8 mouse cellular contexts compared by ENCODE assay signal in genomic region chr14:57057563-57058321, GRCm38 (mm10). TPM values are rescaled to one million over a fixed set of nuclear protein-coding genes. Genes with fewer than 3 reads are reported as not detected.
DNase-seq lines count a peak whose midpoint lies in the region; ATAC-seq and TF ChIP-seq lines count a peak whose summit lies in the region.

TSS of gene Gja3 (minus strand) at chr14:57058100.

- TF ChIP-seq CTCF in heart, adult 2 months (IDR thresholded peaks at IDR 0.05): no peak
- TF ChIP-seq CTCF in kidney, postnatal 0 days (IDR thresholded peaks at IDR 0.05; ENCODE audit: low read depth): no peak

- TF ChIP-seq POLR2A in heart, adult 2 months (IDR thresholded peaks at IDR 0.05; ENCODE audit: insufficient read depth, low read depth, low read length): no peak

- intact Hi-C loops in heart, adult 2 months (cut with DNase I): loop anchor here (1.0 to 2.0 kb wide), 2 partner anchors 29 to 93 kb away; no protein-coding TSS in a partner anchor

- H3K36me3 ChIP-seq in kidney, embryonic 14.5 days (ENCODE audit: control insufficient read depth, insufficient read depth, low read length): no peaks in the 10 kb centered on the region
- no peaks in the 10 kb centered on the region for H3K36me3 ChIP-seq in heart, adult 2 months (ENCODE audit: control insufficient read depth, insufficient read depth, low read length)
- no peaks in the 10 kb centered on the region for H3K36me3 ChIP-seq in kidney, postnatal 0 days (ENCODE audit: insufficient read depth, low read length)
- no peaks in the 10 kb centered on the region for H3K36me3 ChIP-seq in midbrain, embryonic 10.5 days
- no peaks in the 10 kb centered on the region for H3K36me3 ChIP-seq in stomach, embryonic 16.5 days (ENCODE audit: control insufficient read depth, insufficient read depth, low read length)

- peak within 1 kb of the TSS; percentile 19 for H3K9ac ChIP-seq in kidney, embryonic 14.5 days (ENCODE audit: low read depth, low read length)
- H3K9ac ChIP-seq in heart, adult 2 months (ENCODE audit: low read depth, low read length): peak within 1 kb of the TSS; percentile 57
- peak within 1 kb of the TSS; percentile 42; the same call in 1 of the 2 replicates for H3K9ac ChIP-seq in kidney, postnatal 0 days (ENCODE audit: low read depth, low read length)
- peak within 1 kb of the TSS; percentile 38 for H3K9ac ChIP-seq in stomach, embryonic 16.5 days (ENCODE audit: low read length)

- H3K4me1 ChIP-seq in kidney, embryonic 14.5 days (ENCODE audit: control insufficient read depth, insufficient read depth, low read length): peaks cover 7% of the 10 kb centered on the region; the same call in 1 of the 2 replicates
- H3K4me1 ChIP-seq in brown adipose tissue, adult 24 weeks (ENCODE audit: control insufficient read depth, insufficient read depth, insufficient read length, low read length): no peaks in the 10 kb centered on the region
- H3K4me1 ChIP-seq in heart, adult 2 months (ENCODE audit: control insufficient read depth, insufficient read depth, low read length): no peaks in the 10 kb centered on the region
- peaks cover 5% of the 10 kb centered on the region for H3K4me1 ChIP-seq in kidney, postnatal 0 days (replicated peaks; ENCODE audit: insufficient read depth, low read length)
- H3K4me1 ChIP-seq in midbrain, embryonic 10.5 days: peaks cover 13% of the 10 kb centered on the region
- H3K4me1 ChIP-seq in stomach, embryonic 16.5 days (ENCODE audit: control insufficient read depth, insufficient read depth, low read length): peaks cover 9% of the 10 kb centered on the region; the same call in 1 of the 2 replicates

- no peak for DNase-seq in kidney, adult 18-20 months
- DNase-seq in heart, adult 2 months: peak; percentile 50 to 63
- no peak for DNase-seq in kidney, postnatal 0 days (ENCODE audit: low spot score)
- DNase-seq in midbrain, embryonic 10.5 days (ENCODE audit: low spot score): peak; percentile 56
- DNase-seq in cerebellum, adult 18-20 months: no peak

- peak; percentile 61 for ATAC-seq in kidney, embryonic 14.5 days (ENCODE audit: low FRiP score, low TSS enrichment)
- peak; percentile 66 for ATAC-seq in kidney, postnatal 0 days (replicated peaks; ENCODE audit: low FRiP score, low read depth)
- peak; percentile 57 for ATAC-seq in stomach, embryonic 16.5 days (ENCODE audit: insufficient read depth, low FRiP score)

- no peaks in the 10 kb centered on the region for H3K9me3 ChIP-seq in kidney, embryonic 14.5 days (ENCODE audit: control insufficient read depth, low read length)
- no peaks in the 10 kb centered on the region for H3K9me3 ChIP-seq in kidney, postnatal 0 days (replicated peaks; ENCODE audit: low read length)
- no peaks in the 10 kb centered on the region for H3K9me3 ChIP-seq in midbrain, embryonic 10.5 days (replicated peaks)
- H3K9me3 ChIP-seq in stomach, embryonic 16.5 days (replicated peaks; ENCODE audit: control insufficient read depth, low read length): no peaks in the 10 kb centered on the region

- WGBS in kidney, embryonic 14.5 days: under 1% methylated on average over 70 of the region's 79 CpGs
- WGBS in heart, adult 2 months: under 1% methylated on average over 79 of the region's 79 CpGs
- WGBS in kidney, postnatal 0 days: under 1% methylated on average over 79 of the region's 79 CpGs
- WGBS in midbrain, embryonic 10.5 days: under 1% methylated on average over 79 of the region's 79 CpGs
- WGBS in stomach, embryonic 16.5 days: under 1% methylated on average over 76 of the region's 79 CpGs

- TF ChIP-seq EP300 in heart, adult 2 months (IDR thresholded peaks at IDR 0.05; ENCODE audit: insufficient read depth, low read depth, low read length): no peak

- peaks cover 44% of the 10 kb centered on the region for H3K27me3 ChIP-seq in kidney, embryonic 14.5 days (ENCODE audit: control insufficient read depth, insufficient read depth, low read length)
- H3K27me3 ChIP-seq in heart, adult 2 months (ENCODE audit: control insufficient read depth, insufficient read depth, low read length): 0 out of 2 replicates have a peak, but pooled peaks cover 1% of the 10 kb centered on the region
- peaks cover 29% of the 10 kb centered on the region for H3K27me3 ChIP-seq in kidney, postnatal 0 days (ENCODE audit: insufficient read depth, low read length)
- H3K27me3 ChIP-seq in midbrain, embryonic 10.5 days (ENCODE audit: low read depth, poor library complexity, severe bottlenecking): peaks cover 60% of the 10 kb centered on the region
- H3K27me3 ChIP-seq in stomach, embryonic 16.5 days (ENCODE audit: control insufficient read depth, insufficient read depth, low read length): peaks cover 39% of the 10 kb centered on the region

- no peak within 1 kb of the TSS for H3K27ac ChIP-seq in kidney, embryonic 14.5 days (ENCODE audit: low read depth, low read length)
- H3K27ac ChIP-seq in brown adipose tissue, adult 24 weeks (replicated peaks; ENCODE audit: low read depth, low read length): no peak within 1 kb of the TSS
- no peak within 1 kb of the TSS; the same call in 1 of the 2 replicates for H3K27ac ChIP-seq in heart, adult 2 months
- H3K27ac ChIP-seq in kidney, postnatal 0 days: 0 out of 2 replicates have a peak within 1 kb of the TSS, but pooled peaks have one; percentile 6
- H3K27ac ChIP-seq in midbrain, embryonic 10.5 days (replicated peaks): no peak within 1 kb of the TSS
- H3K27ac ChIP-seq in stomach, embryonic 16.5 days (ENCODE audit: low read length): no peak within 1 kb of the TSS

- H3K4me2 ChIP-seq in kidney, embryonic 14.5 days (replicated peaks; ENCODE audit: low read depth, low read length): peak within 1 kb of the TSS; percentile 96
- peak within 1 kb of the TSS; percentile 92 for H3K4me2 ChIP-seq in kidney, postnatal 0 days (ENCODE audit: low read length)
- H3K4me2 ChIP-seq in stomach, embryonic 16.5 days (ENCODE audit: low read depth, low read length): peak within 1 kb of the TSS; percentile 92

- no peaks in the 10 kb centered on the region for H3K79me2 ChIP-seq in heart, adult 2 months (replicated peaks; ENCODE audit: control insufficient read depth, insufficient read depth, low read length)

- H3K4me3 ChIP-seq in kidney, embryonic 14.5 days (ENCODE audit: low read length): peak within 1 kb of the TSS; percentile 57
- H3K4me3 ChIP-seq in brown adipose tissue, adult 24 weeks (ENCODE audit: insufficient read depth, low read depth, low read length): peak within 1 kb of the TSS; percentile 14
- H3K4me3 ChIP-seq in heart, adult 2 months: peak within 1 kb of the TSS; percentile 51
- H3K4me3 ChIP-seq in kidney, postnatal 0 days (replicated peaks; ENCODE audit: low read depth, low read length): peak within 1 kb of the TSS; percentile 51
- peak within 1 kb of the TSS; percentile 72 for H3K4me3 ChIP-seq in midbrain, embryonic 10.5 days
- peak within 1 kb of the TSS; percentile 54 for H3K4me3 ChIP-seq in stomach, embryonic 16.5 days (replicated peaks; ENCODE audit: low read length)

RNA-seq across cellular contexts. Expression of gene Gja3, which starts in this region (rescaled TPM):
- 4.4 and 5.8 TPM in 2 replicates for polyA plus RNA-seq in kidney, embryonic 14.5 days (2014; fragmentation: Nextera tagmentation; extraction: Ambion mirVana)
- polyA plus RNA-seq in brown adipose tissue, adult 24 weeks (2012; ENCODE audit: insufficient read depth, insufficient read length, missing spikeins): not detected in 2 replicates
- total RNA-seq in heart, adult 2 months (2021): 10 to 100 TPM; 18.0 to 22.4 TPM
- polyA plus RNA-seq in heart, adult 2 months (2012; rRNA removed): 25.0 and 27.6 TPM in 2 replicates
- polyA plus RNA-seq in kidney, postnatal 0 days (2015; fragmentation: Nextera tagmentation; extraction: Ambion mirVana): 9.8 and 10.3 TPM in 2 replicates
- 0.15 TPM in 1 of 2 replicates, not detected in the other for polyA plus RNA-seq in midbrain, embryonic 10.5 days (2016; fragmentation: Nextera tagmentation; extraction: Ambion mirVana)
- 0.69 and 2.0 TPM in 2 replicates for polyA plus RNA-seq in stomach, embryonic 16.5 days (2015; fragmentation: Nextera tagmentation; extraction: Ambion mirVana)

Comparison
In these comparisons a context has a peak if more than half of its experiments do, and no peak if none do; other contexts are left out.
1. Peak in DNase-seq and H3K4me3 ChIP-seq in midbrain, embryonic 10.5 days; RNA of the gene not detected or under 1 TPM.
2. H3K4me3 ChIP-seq: peak in every context shown above with its lines; median percentile 72 in midbrain, embryonic 10.5 days; 57 in kidney, embryonic 14.5 days; 54 in stomach, embryonic 16.5 days; 51 in heart, adult 2 months; 51 in kidney, postnatal 0 days; 14 in brown adipose tissue, adult 24 weeks.
3. DNase-seq: peak in heart, adult 2 months (2 of 2); none in kidney, adult 18-20 months (single experiment), kidney, postnatal 0 days (single experiment) and cerebellum, adult 18-20 months (0 of 2).
4. Peak in every context shown above with its lines, with median percentiles within 50 percentile points of each other: ATAC-seq, H3K4me2 ChIP-seq and H3K9ac ChIP-seq.